Mouse (Mus musculus) spleen, adult 2 months (tissue): Measurements from ENCODE around the gene Neurod2.

Experiments used
- CTCF ChIP-seq: fragments of 200-500 bp; IDR thresholded peaks from 2 replicates; pipeline ENCODE4 v1.5.1; 2011; ENCODE audit warnings: mild to moderate bottlenecking, inconsistent platforms; ENCODE audit not compliant: insufficient read depth, insufficient read length, insufficient replicate concordance; ENCODE audit errors: extremely low read depth
- POLR2A ChIP-seq: fragments of 200-500 bp; IDR thresholded peaks from 2 replicates; pipeline ENCODE4 v1.6.1; 2011; ENCODE audit warnings: low read depth, low read length, inconsistent platforms

GRCm38 (mm10) chr11:98354445-98354844 is 25.0 kb upstream of the Neurod2 start:
- no peak for TF ChIP-seq CTCF
- no peak for TF ChIP-seq POLR2A
